ENCODE assay signal across 8 mouse cellular contexts in the genomic region with DNA sequence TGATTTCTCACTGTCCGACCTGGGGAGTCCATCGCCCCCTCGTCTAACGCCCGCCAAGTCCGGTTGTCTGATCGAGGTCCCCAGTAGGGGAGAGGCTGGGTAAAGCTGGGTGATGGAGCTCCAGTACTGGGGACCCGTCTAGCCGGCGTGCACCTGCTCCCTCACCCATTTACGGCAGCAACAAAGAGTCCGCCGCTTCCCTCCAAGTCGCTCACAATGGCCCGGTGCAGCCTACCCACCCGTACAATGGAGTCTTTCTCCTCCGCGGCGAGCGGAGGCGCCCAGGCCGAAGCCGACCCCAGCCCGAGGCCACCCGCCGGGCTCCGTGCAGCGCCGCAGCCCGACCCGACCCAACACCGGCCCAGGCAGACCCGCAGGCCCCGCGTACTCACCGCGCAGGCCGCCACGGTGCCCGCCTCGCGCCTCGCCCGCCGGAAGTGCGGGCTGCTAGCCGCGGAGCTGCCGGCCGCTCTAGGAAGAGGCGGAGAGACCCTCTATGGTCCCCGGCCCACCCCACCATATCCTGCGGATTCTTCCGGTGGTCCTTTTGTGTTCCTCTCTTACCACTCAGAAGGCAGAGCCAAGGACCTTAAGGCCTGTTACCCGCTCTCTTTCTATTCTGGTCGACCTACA. TPM values are rescaled to one million over a fixed set of nuclear protein-coding genes. Genes with fewer than 3 reads are reported as not detected.
DNase-seq lines count a peak whose midpoint lies in the region; ATAC-seq and TF ChIP-seq lines count a peak whose summit lies in the region.

A gene (minus strand): TSS at position 461 of the 633 bp plus-strand sequence.

- H3K4me2 ChIP-seq in forebrain, embryonic 12.5 days, result peak within 1 kb of the TSS; percentile 69
- peak within 1 kb of the TSS; percentile 82 for H3K4me2 ChIP-seq in lung, embryonic 14.5 days

- WGBS in forebrain, embryonic 12.5 days, result under 1% methylated on average over 55 of the region's 56 CpGs
- whole genome bisulfite sequencing in lung, embryonic 14.5 days, result under 1% methylated on average over 56 of the region's 56 CpGs
- WGBS in olfactory bulb, adult 2 months, result under 1% methylated on average over 56 of the region's 56 CpGs

- no peaks in the 10 kb centered on the region for H3K9me3 ChIP-seq in E14TG2a.4 (ENCODE audit: low read length)
- no peaks in the 10 kb centered on the region for H3K9me3 ChIP-seq in forebrain, embryonic 12.5 days
- H3K9me3 ChIP-seq in lung, embryonic 14.5 days (ENCODE audit: low read depth, low read length), result no peaks in the 10 kb centered on the region

- peaks cover 17% of the 10 kb centered on the region for H3K36me3 ChIP-seq in E14TG2a.4 (ENCODE audit: insufficient read depth, low read length)
- H3K36me3 ChIP-seq in forebrain, embryonic 12.5 days (replicated peaks), result peaks cover 27% of the 10 kb centered on the region
- H3K36me3 ChIP-seq in lung, embryonic 14.5 days (ENCODE audit: insufficient read depth), result peaks cover 24% of the 10 kb centered on the region

- peak within 1 kb of the TSS; percentile 97 for H3K9ac ChIP-seq in forebrain, embryonic 12.5 days
- H3K9ac ChIP-seq in lung, embryonic 14.5 days, result peak within 1 kb of the TSS; percentile 98

- ATAC-seq in forebrain, embryonic 12.5 days (ENCODE audit: low FRiP score), result peak; percentile 97
- ATAC-seq in lung, embryonic 14.5 days (ENCODE audit: insufficient read depth), result peak; percentile 96

- H3K4me3 ChIP-seq in E14TG2a.4 (replicated peaks; ENCODE audit: low read length), result peak within 1 kb of the TSS; percentile 83
- H3K4me3 ChIP-seq in forebrain, embryonic 12.5 days (replicated peaks), result peak within 1 kb of the TSS; percentile 83
- H3K4me3 ChIP-seq in lung, embryonic 14.5 days (ENCODE audit: low read depth, low read length), result peak within 1 kb of the TSS; percentile 81
- peak within 1 kb of the TSS; percentile 94 for H3K4me3 ChIP-seq in olfactory bulb, adult 2 months (ENCODE audit: insufficient read depth, low read depth, low read length)

- intact Hi-C loops in heart, postnatal 10 days (cut with DNase I), result no loop called here

- peak; percentile 62; the same call in 1 of the 2 replicates for TF ChIP-seq POLR2A in olfactory bulb, adult 2 months (IDR thresholded peaks at IDR 0.05; ENCODE audit: insufficient read depth, low read depth, low read length)

- DNase-seq in c-Kit-positive CD71-negative TER-119-negative erythroid progenitor cells, embryonic 14.5 days (ENCODE audit: low read depth), result peak; percentile 26
- peak; percentile 77 to 78 for DNase-seq in heart, postnatal 10 days
- DNase-seq in kidney, postnatal 4 days, result peak; percentile 86 to 91
- DNase-seq in lung, embryonic 14.5 days, result peak; percentile 92
- DNase-seq in thymus, postnatal 0 days (ENCODE audit: low spot score), result peak; percentile 89

- peak within 1 kb of the TSS; percentile 95 for H3K27ac ChIP-seq in forebrain, embryonic 12.5 days
- H3K27ac ChIP-seq in lung, embryonic 14.5 days (ENCODE audit: low read depth), result peak within 1 kb of the TSS; percentile 90
- peak within 1 kb of the TSS; percentile 72 for H3K27ac ChIP-seq in olfactory bulb, adult 2 months (ENCODE audit: insufficient read depth, low read depth, low read length)

- TF ChIP-seq CTCF in E14TG2a.4 (conservative IDR thresholded peaks at IDR 0.05; ENCODE audit: low read length), result no peak
- TF ChIP-seq CTCF in lung, embryonic 14.5 days (IDR thresholded peaks at IDR 0.05; ENCODE audit: low read depth), result no peak
- TF ChIP-seq CTCF in olfactory bulb, adult 2 months (IDR thresholded peaks at IDR 0.05; ENCODE audit: insufficient read depth, low read depth, low read length), result no peak

- H3K27me3 ChIP-seq in E14TG2a.4 (ENCODE audit: insufficient read depth, low read length), result peaks cover 5% of the 10 kb centered on the region; the same call in 1 of the 2 replicates
- no peaks in the 10 kb centered on the region for H3K27me3 ChIP-seq in forebrain, embryonic 12.5 days
- no peaks in the 10 kb centered on the region for H3K27me3 ChIP-seq in lung, embryonic 14.5 days (ENCODE audit: insufficient read depth, low read length)

- peaks cover 24% of the 10 kb centered on the region for H3K4me1 ChIP-seq in E14TG2a.4 (replicated peaks; ENCODE audit: low read depth, low read length)
- peaks cover 17% of the 10 kb centered on the region for H3K4me1 ChIP-seq in forebrain, embryonic 12.5 days
- H3K4me1 ChIP-seq in lung, embryonic 14.5 days (ENCODE audit: insufficient read depth), result no peaks in the 10 kb centered on the region
- no peaks in the 10 kb centered on the region for H3K4me1 ChIP-seq in olfactory bulb, adult 2 months (ENCODE audit: control insufficient read depth, insufficient read depth, low read length)

RNA-seq across cellular contexts. Expression of the gene that starts here (rescaled TPM):
- polyA plus RNA-seq in forebrain, embryonic 12.5 days (2016; fragmentation: Nextera tagmentation; extraction: Ambion mirVana), result 316 and 342 TPM in 2 replicates
- total RNA-seq in heart, postnatal 10 days (2021), result 10 to 100 TPM; 33.9 to 38.5 TPM
- 181 and 186 TPM in 2 replicates for polyA plus RNA-seq in lung, embryonic 14.5 days (2014; fragmentation: Nextera tagmentation; extraction: Ambion mirVana)
- not detected in 2 replicates for polyA plus RNA-seq in olfactory bulb, adult 2 months (2012; ENCODE audit: insufficient read depth, insufficient read length, low replicate concordance, missing spikeins)
- 160 and 169 TPM in 2 replicates for polyA plus RNA-seq in thymus, postnatal 0 days (2015; fragmentation: Nextera tagmentation; extraction: Ambion mirVana)

Comparison
In these comparisons a context has a peak if more than half of its experiments do, and no peak if none do; other contexts are left out.
1. Peak in every context shown above with its lines: DNase-seq, ATAC-seq, H3K4me3 ChIP-seq and H3K27ac ChIP-seq.
2. DNase-seq: peak in every context shown above with its lines; median percentile 92 in lung, embryonic 14.5 days; 89 in thymus, postnatal 0 days; 88 in kidney, postnatal 4 days; 78 in heart, postnatal 10 days; 26 in c-Kit-positive CD71-negative TER-119-negative erythroid progenitor cells, embryonic 14.5 days.